Mouse (Mus musculus) cerebellum, adult 18-20 months (tissue): Measurements from ENCODE around the gene Nrp1.

Source experiments
- DNase-seq, 2 experiments: peaks; one replicate each; pipeline ENCODE4 v3.0.0; 2021

Gene Nrp1

GRCm38 (mm10) chr8:128471186-128471585, 112.8 kb downstream of the Nrp1 start:
- no peak for DNase-seq

GRCm38 (mm10) chr8:128472871-128473270, 114.5 kb downstream of the Nrp1 start:
- DNase-seq = no peak

GRCm38 (mm10) chr8:128473456-128474239, 115.2 kb downstream of the Nrp1 start:
- no peak for DNase-seq

GRCm38 (mm10) chr8:128474614-128475013, 116.2 kb downstream of the Nrp1 start:
- DNase-seq = no peak

- no peak for DNase-seq
Observed at GRCm38 (mm10) chr8:128476206-128476605, 117.8 kb downstream of the Nrp1 start.

- no peak for DNase-seq
Observed at GRCm38 (mm10) chr8:128478017-128478416, 119.6 kb downstream of the Nrp1 start.

- no peak for DNase-seq
Observed at GRCm38 (mm10) chr8:128479309-128480013, 121.1 kb downstream of the Nrp1 start.

- no peak for DNase-seq
Observed at GRCm38 (mm10) chr8:128480896-128481665, 122.7 kb downstream of the Nrp1 start.

GRCm38 (mm10) chr8:128483344-128483743, 124.9 kb downstream of the Nrp1 start:
- no peak for DNase-seq

- no peak for DNase-seq
Observed at GRCm38 (mm10) chr8:128484720-128485124, 126.3 kb downstream of the Nrp1 start.

GRCm38 (mm10) chr8:128486043-128486442, 127.6 kb downstream of the Nrp1 start:
- DNase-seq = no peak

- no peak for DNase-seq
Observed at GRCm38 (mm10) chr8:128487966-128488931, 129.8 kb downstream of the Nrp1 start.

GRCm38 (mm10) chr8:128489351-128489750, 130.9 kb downstream of the Nrp1 start:
- DNase-seq = no peak

- peak; percentile 17 to 35 for DNase-seq
Observed at GRCm38 (mm10) chr8:128491126-128492067, 133.0 kb downstream of the Nrp1 start.

- DNase-seq = no peak
Observed at GRCm38 (mm10) chr8:128493801-128494200, 135.4 kb downstream of the Nrp1 start.

GRCm38 (mm10) chr8:128498836-128499235, 140.4 kb downstream of the Nrp1 start:
- no peak for DNase-seq

GRCm38 (mm10) chr8:128504136-128504829, 145.9 kb downstream of the Nrp1 start:
- DNase-seq = no peak

GRCm38 (mm10) chr8:128505866-128506265, 147.5 kb downstream of the Nrp1 start:
- no peak for DNase-seq

GRCm38 (mm10) chr8:128508723-128509122, 150.3 kb downstream of the Nrp1 start:
- no peak for DNase-seq

GRCm38 (mm10) chr8:128511021-128511420, 152.6 kb downstream of the Nrp1 start:
- no peak for DNase-seq
